Comparison of ENCODE assay signal across 23 mouse cellular contexts in the genomic region with DNA sequence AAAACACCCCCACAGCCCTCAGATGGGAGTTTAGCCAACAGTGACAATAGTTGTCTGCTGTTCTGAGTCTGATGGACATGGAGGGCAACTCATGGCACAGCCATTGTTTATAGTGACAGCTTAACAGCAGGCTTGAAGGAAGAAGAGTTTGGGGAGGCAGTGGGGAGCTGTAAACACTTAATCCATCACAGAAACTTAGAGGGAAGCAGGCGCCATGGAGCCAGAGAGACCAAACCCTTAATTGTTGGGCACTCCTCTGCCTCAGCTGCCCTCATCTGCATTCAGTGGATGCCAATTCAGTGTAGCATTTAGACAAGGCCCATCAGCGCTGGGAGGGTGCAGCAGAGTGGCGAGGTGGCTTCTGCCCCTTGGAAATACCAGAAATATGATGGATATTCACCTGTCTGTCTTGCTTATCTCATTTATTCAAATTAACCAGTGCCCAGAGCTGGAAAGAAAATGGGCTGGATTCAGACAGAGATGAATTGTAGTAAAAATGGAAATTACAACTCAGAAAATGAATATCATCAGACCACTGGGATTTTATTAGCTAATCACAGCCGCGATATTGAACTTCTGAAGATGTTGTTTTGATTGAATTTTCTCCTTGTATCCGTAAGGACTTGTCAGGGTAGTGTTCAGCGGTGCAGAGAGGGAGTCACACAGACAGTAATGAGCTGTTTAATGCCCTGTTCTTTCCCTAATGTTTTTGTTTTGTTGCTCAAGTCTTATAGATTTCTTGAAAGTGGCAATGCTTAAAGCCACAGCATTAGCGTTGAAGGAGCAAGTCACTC.
DNase-seq lines count a peak whose midpoint lies in the region; ATAC-seq and TF ChIP-seq lines count a peak whose summit lies in the region.
"Had no signal": no experiment of that assay in that cellular context is flagged by ENCODE, and none has a peak within 500 bp of the region (broad histone marks: within the 10 kb centered on the region; RNA-seq: fewer than 3 reads in every experiment).

No protein-coding gene starts in this region.

- no peak for TF ChIP-seq CTCF in lung, embryonic 14.5 days (IDR thresholded peaks at IDR 0.05; ENCODE audit: low read depth)

- 0 out of 2 replicates have a peak, but pooled peaks cover 5% of the 10 kb centered on the region for H3K4me1 ChIP-seq in embryonic facial prominence, embryonic 15.5 days
- H3K4me1 ChIP-seq in embryonic facial prominence, embryonic 10.5 days = peaks cover 5% of the 10 kb centered on the region; the same call in 1 of the 2 replicates
- H3K4me1 ChIP-seq in lung, embryonic 14.5 days (ENCODE audit: insufficient read depth) = no peaks in the 10 kb centered on the region; the same call in 1 of the 2 replicates
- peaks cover 30% of the 10 kb centered on the region for H3K4me1 ChIP-seq in neural tube, embryonic 13.5 days (replicated peaks)
- peaks cover 16% of the 10 kb centered on the region for H3K4me1 ChIP-seq in neural tube, embryonic 15.5 days
- H3K4me1 ChIP-seq: liver, embryonic 12.5 days had no signal

- no peak overlapping the region for H3K4me2 ChIP-seq in embryonic facial prominence, embryonic 15.5 days (replicated peaks)
- H3K4me2 ChIP-seq in lung, embryonic 14.5 days = no peak overlapping the region
- no peak overlapping the region for H3K4me2 ChIP-seq in neural tube, embryonic 13.5 days
- no peak overlapping the region for H3K4me2 ChIP-seq in neural tube, embryonic 15.5 days
- H3K4me2 ChIP-seq: embryonic facial prominence, embryonic 13.5 days; limb, embryonic 13.5 days; liver, embryonic 12.5 days had no signal

- no peak overlapping the region for H3K9ac ChIP-seq in embryonic facial prominence, embryonic 15.5 days
- H3K9ac ChIP-seq in lung, embryonic 14.5 days = no peak overlapping the region
- no peak overlapping the region for H3K9ac ChIP-seq in neural tube, embryonic 13.5 days
- no peak overlapping the region for H3K9ac ChIP-seq in neural tube, embryonic 15.5 days (replicated peaks)
- H3K9ac ChIP-seq: embryonic facial prominence, embryonic 13.5 days; limb, embryonic 13.5 days; liver, embryonic 12.5 days had no signal

- no peak overlapping the region for H3K4me3 ChIP-seq in embryonic facial prominence, embryonic 15.5 days (replicated peaks)
- H3K4me3 ChIP-seq in embryonic facial prominence, embryonic 10.5 days = no peak overlapping the region
- no peak overlapping the region for H3K4me3 ChIP-seq in lung, embryonic 14.5 days (ENCODE audit: low read depth, low read length)
- no peak overlapping the region for H3K4me3 ChIP-seq in neural tube, embryonic 13.5 days
- H3K4me3 ChIP-seq in neural tube, embryonic 15.5 days (replicated peaks) = no peak overlapping the region
- H3K4me3 ChIP-seq: embryonic facial prominence, embryonic 13.5 days; gastrocnemius, adult 2 months; limb, embryonic 13.5 days; liver, embryonic 12.5 days had no signal

- no peaks in the 10 kb centered on the region for H3K27me3 ChIP-seq in embryonic facial prominence, embryonic 15.5 days
- H3K27me3 ChIP-seq in embryonic facial prominence, embryonic 10.5 days (replicated peaks; ENCODE audit: low read depth, poor library complexity, severe bottlenecking) = peaks cover 4% of the 10 kb centered on the region; the same call in 1 of the 2 replicates
- H3K27me3 ChIP-seq in lung, embryonic 14.5 days (ENCODE audit: insufficient read depth, low read length) = peaks cover 30% of the 10 kb centered on the region
- H3K27me3 ChIP-seq in neural tube, embryonic 13.5 days = no peaks in the 10 kb centered on the region
- H3K27me3 ChIP-seq in neural tube, embryonic 15.5 days (replicated peaks) = no peaks in the 10 kb centered on the region
- H3K27me3 ChIP-seq: embryonic facial prominence, embryonic 13.5 days had no signal

- ATAC-seq in embryonic facial prominence, embryonic 15.5 days (ENCODE audit: insufficient number of reproducible peaks, low FRiP score, low TSS enrichment, low read depth) = no peak
- ATAC-seq in lung, embryonic 14.5 days (ENCODE audit: insufficient read depth) = peak; percentile 38; the same call in 1 of the 2 replicates
- no peak for ATAC-seq in neural tube, embryonic 13.5 days (ENCODE audit: low read depth)
- ATAC-seq in neural tube, embryonic 15.5 days (ENCODE audit: low FRiP score) = no peak
- ATAC-seq: activated CD4-positive, CD25-positive, alpha-beta regulatory T cell, adult 4 months; inflammation-experienced regulatory T-cells, adult 6 months; liver, embryonic 12.5 days had no signal

- no peaks in the 10 kb centered on the region for H3K36me3 ChIP-seq in embryonic facial prominence, embryonic 15.5 days
- no peaks in the 10 kb centered on the region for H3K36me3 ChIP-seq in embryonic facial prominence, embryonic 10.5 days (replicated peaks)
- no peaks in the 10 kb centered on the region for H3K36me3 ChIP-seq in lung, embryonic 14.5 days (ENCODE audit: insufficient read depth)
- no peaks in the 10 kb centered on the region for H3K36me3 ChIP-seq in neural tube, embryonic 13.5 days
- H3K36me3 ChIP-seq in neural tube, embryonic 15.5 days = no peaks in the 10 kb centered on the region
- H3K36me3 ChIP-seq: embryonic facial prominence, embryonic 13.5 days; limb, embryonic 13.5 days; liver, embryonic 12.5 days had no signal

- H3K9me3 ChIP-seq in embryonic facial prominence, embryonic 15.5 days (replicated peaks) = no peaks in the 10 kb centered on the region
- H3K9me3 ChIP-seq in embryonic facial prominence, embryonic 10.5 days = no peaks in the 10 kb centered on the region
- H3K9me3 ChIP-seq in lung, embryonic 14.5 days (ENCODE audit: low read depth, low read length) = no peaks in the 10 kb centered on the region
- no peaks in the 10 kb centered on the region for H3K9me3 ChIP-seq in neural tube, embryonic 13.5 days
- H3K9me3 ChIP-seq in neural tube, embryonic 15.5 days (replicated peaks) = no peaks in the 10 kb centered on the region
- H3K9me3 ChIP-seq: embryonic facial prominence, embryonic 13.5 days; liver, embryonic 12.5 days had no signal

- DNase-seq in embryonic facial prominence, embryonic 10.5 days (ENCODE audit: low spot score) = no peak
- peak; percentile 59 for DNase-seq in lung, embryonic 14.5 days
- no peak for DNase-seq in lung, postnatal 25 days (ENCODE audit: low spot score)
- DNase-seq in neural tube, embryonic 10.5 days (ENCODE audit: extremely low spot score, low spot score) = no peak
- no peak for DNase-seq in kidney, adult 18-20 months
- DNase-seq: adrenal gland, adult 8-10 months; cerebellum, adult 18-20 months; cerebellum, postnatal 14 days; gastrocnemius, adult 2 months; kidney, adult 2 months; layer of hippocampus, postnatal 36 days; lung, adult 18-20 months; right cerebral cortex, adult 18-20 months; right cerebral cortex, postnatal 4 days; thymus, postnatal 36 days had no signal

- H3K27ac ChIP-seq in embryonic facial prominence, embryonic 15.5 days (replicated peaks) = 0 out of 2 replicates have a peak overlapping the region, but pooled peaks have one; percentile 17
- no peak overlapping the region for H3K27ac ChIP-seq in embryonic facial prominence, embryonic 10.5 days (replicated peaks)
- no peak overlapping the region for H3K27ac ChIP-seq in lung, embryonic 14.5 days (ENCODE audit: low read depth)
- peak overlapping the region; percentile 64 for H3K27ac ChIP-seq in neural tube, embryonic 13.5 days (replicated peaks)
- H3K27ac ChIP-seq in neural tube, embryonic 15.5 days (replicated peaks) = 0 out of 2 replicates have a peak overlapping the region, but pooled peaks have one; percentile 3
- H3K27ac ChIP-seq: embryonic facial prominence, embryonic 13.5 days; gastrocnemius, adult 2 months; limb, embryonic 13.5 days; liver, embryonic 12.5 days had no signal

- 71% methylated on average over 8 of the region's 8 CpGs for WGBS in embryonic facial prominence, embryonic 15.5 days
- 77% methylated on average over 8 of the region's 8 CpGs for WGBS in embryonic facial prominence, embryonic 10.5 days
- 65% methylated on average over 8 of the region's 8 CpGs for WGBS in lung, embryonic 14.5 days
- WGBS in neural tube, embryonic 13.5 days = 48% methylated on average over 8 of the region's 8 CpGs
- WGBS in neural tube, embryonic 15.5 days = 39% methylated on average over 8 of the region's 8 CpGs

Comparison
In these comparisons a context has a peak if more than half of its experiments do, and no peak if none do; other contexts are left out.
1. H3K27ac ChIP-seq: peak in embryonic facial prominence, embryonic 15.5 days (single experiment), neural tube, embryonic 13.5 days (single experiment) and neural tube, embryonic 15.5 days (single experiment); none in embryonic facial prominence, embryonic 10.5 days (single experiment) and lung, embryonic 14.5 days (single experiment).